Mouse (Mus musculus): ENCODE data around the gene Ccdc114.

Ccdc114 gene

GRCm38 (mm10) chr7:45917004-45917704, 6.7 kb upstream of the Ccdc114 start:
- in situ Hi-C loops (cut with MboI, MseI): loop anchor here in 1 of 2 experiments (10.0 to 25.0 kb wide), 2 partner anchors 1095 to 1512 kb away; partner anchors contain the start of gene Spty2d1

GRCm38 (mm10) chr7:45917926-45918325, 5.9 kb upstream of the Ccdc114 start:
- in situ Hi-C loops (cut with MboI, MseI): loop anchor here in 1 of 2 experiments (10.0 to 25.0 kb wide), 2 partner anchors 1094 to 1513 kb away; partner anchors contain the start of gene Spty2d1

- in situ Hi-C loops (cut with MboI, MseI): loop anchor here in 1 of 2 experiments (10.0 to 25.0 kb wide), 2 partner anchors 1093 to 1514 kb away; partner anchors contain the start of gene Spty2d1
Observed at GRCm38 (mm10) chr7:45919083-45919671, 4.7 kb upstream of the Ccdc114 start.

GRCm38 (mm10) chr7:45919761-45920160, 4.1 kb upstream of the Ccdc114 start:
- in situ Hi-C loops (cut with MboI, MseI): loop anchor here (5.0 to 25.0 kb wide), 3 partner anchors 47 to 1515 kb away; partner anchors contain the start of genes Kdelr1 (in 1 of the 2) and Spty2d1 (in 1 of the 2)

- in situ Hi-C loops (cut with MboI, MseI): loop anchor here (5.0 to 25.0 kb wide), 2 partner anchors 48 to 1092 kb away; partner anchors contain the start of genes Kdelr1 (in 1 of the 2) and Spty2d1 (in 1 of the 2)
Observed at GRCm38 (mm10) chr7:45920583-45921241, 3.2 kb upstream of the Ccdc114 start.

- in situ Hi-C loops (cut with MboI, MseI): loop anchor here (5.0 to 25.0 kb wide), 2 partner anchors 49 to 1091 kb away; partner anchors contain the start of genes Kdelr1 (in 1 of the 2) and Spty2d1 (in 1 of the 2)
Observed at GRCm38 (mm10) chr7:45921242-45921621, 2.6 kb upstream of the Ccdc114 start, which contains the start of gene Emp3. Gene Emp3, minus strand, starts transcription at chr7:45921404.

GRCm38 (mm10) chr7:45921950-45922600, 1.8 kb upstream of the Ccdc114 start:
- in situ Hi-C loops (cut with MboI, MseI): loop anchor here (5.0 to 25.0 kb wide), 2 partner anchors 50 to 1090 kb away; partner anchors contain the start of genes Kdelr1 (in 1 of the 2) and Spty2d1 (in 1 of the 2)

GRCm38 (mm10) chr7:45922928-45923761, 727 bp upstream of the Ccdc114 start:
- in situ Hi-C loops (cut with MboI, MseI): loop anchor here (5.0 to 25.0 kb wide), 2 partner anchors 51 to 1089 kb away; partner anchors contain the start of genes Kdelr1 (in 1 of the 2) and Spty2d1 (in 1 of the 2)

- in situ Hi-C loops (cut with MboI, MseI): loop anchor here (5.0 to 25.0 kb wide), 2 partner anchors 52 to 1088 kb away; partner anchors contain the start of genes Kdelr1 (in 1 of the 2) and Spty2d1 (in 1 of the 2)
Observed at GRCm38 (mm10) chr7:45924429-45924816, 551 bp downstream of the Ccdc114 start.

GRCm38 (mm10) chr7:45928626-45929295, 4.9 kb downstream of the Ccdc114 start:
- in situ Hi-C loops (cut with MboI, MseI): no loop called here

GRCm38 (mm10) chr7:45929688-45930087, 5.8 kb downstream of the Ccdc114 start:
- in situ Hi-C loops (cut with MboI, MseI): loop anchor here (10.0 kb wide), 1 partner anchor 195 kb away; no protein-coding TSS in a partner anchor

GRCm38 (mm10) chr7:45933766-45934165, 9.9 kb downstream of the Ccdc114 start:
- in situ Hi-C loops (cut with MboI, MseI): loop anchor here (10.0 kb wide), 1 partner anchor 199 kb away; no protein-coding TSS in a partner anchor

- in situ Hi-C loops (cut with MboI, MseI): loop anchor here (10.0 kb wide), 1 partner anchor 200 kb away; no protein-coding TSS in a partner anchor
Observed at GRCm38 (mm10) chr7:45935114-45935513, 11.2 kb downstream of the Ccdc114 start.

- in situ Hi-C loops (cut with MboI, MseI): loop anchor here (5.0 to 10.0 kb wide), 2 partner anchors 67 to 205 kb away; no protein-coding TSS in a partner anchor
Observed at GRCm38 (mm10) chr7:45939836-45940235, 16.0 kb downstream of the Ccdc114 start.

GRCm38 (mm10) chr7:45941986-45942385, 18.1 kb downstream of the Ccdc114 start:
- in situ Hi-C loops (cut with MboI, MseI): loop anchor here in 1 of 2 experiments (5.0 kb wide), 1 partner anchor 65 kb away; no protein-coding TSS in a partner anchor

- in situ Hi-C loops (cut with MboI, MseI): loop anchor here in 1 of 2 experiments (5.0 kb wide), 1 partner anchor 64 kb away; no protein-coding TSS in a partner anchor
Observed at GRCm38 (mm10) chr7:45943280-45943679, 19.4 kb downstream of the Ccdc114 start.

- in situ Hi-C loops (cut with MboI, MseI): no loop called here
Observed at GRCm38 (mm10) chr7:45949061-45949460, 25.2 kb downstream of the Ccdc114 start.

GRCm38 (mm10) chr7:45956611-45957010, 32.7 kb downstream of the Ccdc114 start:
- in situ Hi-C loops (cut with MboI, MseI): no loop called here
